Mouse (Mus musculus) layer of hippocampus, postnatal 36 days (tissue): ENCODE results near the gene Gm21958. TPM values are rescaled to one million over a fixed set of nuclear protein-coding genes. Genes with fewer than 3 reads are reported as not detected.

Experiments
- total RNA-seq, 2 experiments: library from RNA; stranded (reverse); gene quantifications; 2 replicates each; pipeline ENCODE4 v1.2.3; 2021

Gm21958 gene
- total RNA-seq, 2 experiments from 2014 or later: not detected

Other genes starting within 250 kb of the Gm21958 start
- 10 to 100 TPM; 53.5 to 55.7 TPM for gene Supt20, start 21.5 kb downstream of the Gm21958 start, total RNA-seq
- 10 to 100 TPM; 30.1 to 32.0 TPM for gene Exosc8, start 21.0 kb upstream of the Gm21958 start, total RNA-seq
- gene Alg5, start 21.2 kb upstream of the Gm21958 start, total RNA-seq: 10 to 100 TPM; 21.9 to 22.6 TPM
- gene Smad9, start 41.2 kb upstream of the Gm21958 start, total RNA-seq: 1 to 10 TPM; 5.9 to 7.0 TPM
- gene Rfxap, start 93.4 kb upstream of the Gm21958 start, total RNA-seq: 10 to 100 TPM; 50.0 to 53.1 TPM
- gene Sertm1, start 201.5 kb upstream of the Gm21958 start, total RNA-seq: 10 to 100 TPM; 80.4 to 82.3 TPM